Mouse (Mus musculus) testis, postnatal 10 days (tissue): ENCODE data around the gene Hrasls5.
A peak's percentile ranks its signal among the peaks of the same experiment; 100 is the strongest.

Experiments used
- DNase-seq: peaks from one replicate; pipeline ENCODE4 v3.0.0; 2021; ENCODE audit warnings: low spot score

Hrasls5 gene

GRCm38 (mm10) chr19:7606801-7607689 is 5.3 kb upstream of the Hrasls5 start, which contains the start of gene Lgals12:
Gene Lgals12 (minus strand): TSS chr19:7607193.
- DNase-seq = no peak

DNA sequence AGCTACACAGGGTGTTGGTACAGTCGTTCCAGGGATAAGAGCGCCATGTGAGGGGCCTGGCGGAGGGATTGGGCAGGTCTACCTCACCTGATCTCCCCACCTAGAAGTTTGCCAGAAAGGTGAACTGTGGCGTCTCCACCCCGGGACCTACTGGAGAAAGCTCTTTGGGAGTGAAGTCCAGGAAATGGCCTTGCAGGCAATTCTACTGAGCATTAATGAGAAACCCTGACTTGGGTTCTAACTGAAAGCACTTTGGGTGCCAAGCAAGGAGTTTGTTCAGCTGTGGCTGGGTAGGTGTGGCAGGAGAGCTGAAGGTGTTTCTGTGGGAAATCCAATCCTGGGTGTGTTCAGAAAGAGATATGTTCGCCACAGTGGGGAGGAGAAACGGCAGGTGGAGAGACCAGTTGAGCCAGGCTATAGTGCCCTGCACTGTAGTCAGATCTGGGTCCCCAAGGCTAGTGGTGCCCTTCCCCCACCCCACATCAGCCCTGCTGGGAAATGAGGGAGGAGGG is 4.6 kb upstream of the Hrasls5 start:
- no peak for DNase-seq

DNA sequence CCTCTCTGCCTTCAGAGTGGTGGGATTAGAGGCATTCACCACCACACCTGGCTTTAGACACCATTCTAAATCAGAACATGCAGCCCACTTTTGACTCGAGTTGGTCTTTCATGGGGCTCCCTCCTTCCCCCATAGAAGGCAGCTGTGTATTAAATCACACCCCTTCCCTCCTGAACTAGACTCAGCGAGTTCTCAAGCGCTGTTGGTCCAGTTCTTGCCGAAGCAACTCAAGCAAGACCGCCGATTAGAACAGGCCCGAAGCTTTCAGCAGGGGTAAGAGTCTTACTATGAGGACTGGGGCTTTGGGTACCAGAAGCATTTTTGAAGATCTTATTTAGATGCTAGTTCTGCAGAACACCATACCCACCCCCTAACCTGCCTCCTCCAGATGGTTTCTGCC is 810 bp downstream of the Hrasls5 start:
- no peak for DNase-seq

DNA sequence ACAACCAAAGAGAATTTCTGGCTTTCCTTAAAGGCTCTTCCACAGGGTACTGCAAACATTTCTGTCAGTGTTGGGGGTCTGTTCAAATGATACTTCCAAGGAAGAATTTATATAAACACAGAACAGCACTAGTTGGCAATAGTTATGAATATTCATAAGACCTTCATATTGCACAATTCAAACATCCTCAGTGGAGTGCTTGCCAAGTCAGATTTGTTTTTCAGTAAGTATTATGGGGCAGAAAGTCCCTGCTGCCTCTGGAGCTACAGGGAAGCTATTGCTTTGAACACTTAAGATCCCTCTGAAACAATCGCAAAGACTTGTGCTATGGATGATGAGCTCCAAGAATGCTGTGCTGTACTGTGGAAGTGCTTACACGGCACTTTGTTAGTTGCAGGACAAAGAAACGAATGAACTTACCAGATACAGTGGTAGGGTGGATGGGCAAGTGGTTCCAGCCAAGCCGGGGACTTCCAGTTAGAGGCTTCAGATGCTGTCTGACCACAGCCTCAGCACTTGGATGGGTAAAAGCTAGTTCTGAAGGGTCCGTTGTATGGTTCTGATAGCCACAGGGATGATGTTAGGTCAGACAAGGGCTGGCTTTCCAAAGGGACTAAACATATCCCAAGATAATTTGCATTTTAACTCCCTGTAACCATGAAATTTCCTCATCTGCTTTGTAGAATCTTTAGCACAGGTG is 4.0 kb downstream of the Hrasls5 start:
- no peak for DNase-seq

GRCm38 (mm10) chr19:7617085-7617484 is 4.7 kb downstream of the Hrasls5 start:
- no peak for DNase-seq

DNA sequence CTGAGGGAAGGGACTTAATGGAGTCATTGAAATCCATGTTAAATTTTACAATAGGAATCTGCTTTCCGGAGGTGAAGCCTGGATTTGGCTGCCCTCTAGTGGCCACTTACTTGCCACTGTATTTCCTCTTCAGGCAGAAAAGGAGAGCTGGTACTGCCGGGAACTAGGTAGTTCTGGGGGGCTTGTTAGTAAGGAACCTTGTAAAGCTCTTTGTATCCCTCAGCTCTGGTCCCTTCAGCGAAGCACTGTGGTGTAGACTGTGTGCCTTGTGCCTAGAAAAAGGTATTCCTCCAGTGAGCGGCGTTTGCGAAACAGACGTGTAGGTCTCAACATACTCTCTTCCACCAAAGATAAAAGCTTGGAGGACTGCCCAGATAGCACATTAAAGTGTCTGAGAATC is 5.4 kb downstream of the Hrasls5 start:
- peak; percentile 79 for DNase-seq

- no peak for DNase-seq
These were observed 20.7 kb downstream of the Hrasls5 start for GRCm38 (mm10) chr19:7633021-7633420.

DNA sequence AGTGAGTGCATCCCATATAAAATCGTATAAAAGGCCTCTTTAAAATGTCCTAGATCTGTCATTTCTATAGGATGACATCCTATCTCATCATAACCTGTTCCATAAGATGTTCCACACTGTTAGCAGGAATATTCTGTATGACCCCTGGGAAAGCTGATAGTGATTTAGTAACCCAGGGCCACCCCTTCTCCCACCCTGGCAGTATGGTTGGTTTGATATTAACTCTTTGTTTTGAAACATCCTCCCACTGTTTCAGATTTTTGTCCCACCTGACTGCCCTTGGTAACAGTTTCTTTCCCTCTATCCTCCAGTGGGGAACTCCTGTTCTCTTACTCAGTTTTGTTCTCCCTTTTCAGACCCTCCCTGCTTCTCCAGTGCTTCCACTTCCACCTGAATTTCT is 21.4 kb downstream of the Hrasls5 start:
- DNase-seq = no peak

DNA sequence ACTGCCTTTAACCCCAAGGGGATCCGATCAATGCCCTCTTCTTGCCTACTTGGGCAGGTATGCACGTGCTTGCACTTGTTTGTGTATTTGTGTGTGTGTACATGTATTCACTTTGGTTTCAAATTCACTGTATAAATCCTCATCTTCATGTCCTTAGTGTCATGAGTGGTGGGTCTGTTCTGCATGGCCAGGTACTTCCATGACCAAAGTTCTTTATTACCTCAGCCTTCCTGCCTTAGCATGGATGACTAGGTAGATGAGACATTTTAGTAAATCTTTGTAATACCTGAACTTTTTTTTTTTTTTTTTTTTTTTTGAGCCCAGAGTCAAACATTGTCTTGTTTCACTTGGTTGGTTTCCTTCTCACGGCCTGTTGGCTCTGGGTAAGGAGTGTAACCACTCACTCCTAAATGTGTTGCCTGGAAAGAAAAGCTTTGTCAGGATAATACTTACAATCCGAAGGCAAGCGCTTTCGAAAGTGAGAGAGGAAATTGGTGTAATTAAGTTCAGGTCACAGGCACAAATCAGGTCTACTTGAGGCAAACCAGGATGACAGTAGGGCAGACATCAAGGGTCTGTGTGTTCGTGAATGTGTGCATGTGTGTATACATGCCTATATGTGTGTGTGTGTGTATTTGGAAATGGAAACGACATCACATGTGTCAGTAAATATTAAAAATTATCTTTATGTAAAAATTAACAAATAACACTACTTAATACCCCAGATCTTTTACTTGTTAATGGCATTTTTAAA is 36.7 kb downstream of the Hrasls5 start:
- DNase-seq = no peak

- no peak for DNase-seq
These were observed 59.7 kb downstream of the Hrasls5 start for GRCm38 (mm10) chr19:7672033-7672432.

- no peak for DNase-seq
These were observed 75.6 kb downstream of the Hrasls5 start for GRCm38 (mm10) chr19:7687988-7688387.
